Mouse (Mus musculus) large intestine, adult 2 months (tissue): ENCODE results near the gene Snap91. TPM values are rescaled to one million over a fixed set of nuclear protein-coding genes. Genes with fewer than 3 reads are reported as not detected.

Experiments used
- DNase-seq: peaks from one replicate; pipeline ENCODE4 v3.0.0-alpha.2; 2012; ENCODE audit warnings: low read depth, low spot score
- WGBS: fragments of 180-500 bp; shearing (Covaris S2); methylation state at CpG from one replicate; pipeline ENCODE4 v1.1.7; 2018; 5-methylcytosine and 5-hydroxymethylcytosine counted together
- polyA plus RNA-seq: library from polyadenylated mRNA; depleted of rRNA; stranded (reverse); fragments of >200 nt; gene quantifications from 2 replicates; pipeline ENCODE4 v1.2.3, GENCODE M21; 2012

Snap91 gene
- polyA plus RNA-seq, 1 experiment, result 0.58 TPM

DNA sequence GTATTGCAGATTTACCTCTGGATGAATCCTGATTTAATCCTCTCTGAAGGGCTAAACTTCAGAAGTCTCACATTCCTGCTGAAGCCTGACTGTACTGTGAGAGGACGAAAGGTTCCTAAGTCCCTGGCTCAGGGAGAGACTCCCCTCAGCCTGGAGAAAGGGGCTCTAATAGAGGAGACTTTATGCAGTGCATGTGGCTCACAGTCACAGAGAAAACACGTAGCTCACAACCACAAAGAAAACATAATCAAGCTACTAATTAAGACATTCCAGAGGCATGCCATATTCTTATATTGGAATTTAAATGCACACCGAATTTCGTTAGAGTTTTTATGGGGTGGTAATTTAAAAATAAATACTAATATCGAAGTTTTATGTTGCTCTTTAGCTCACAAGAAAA, 61.1 kb downstream of the Snap91 start:
- no peak for DNase-seq
- 78% methylated on average over 5 of the region's 5 CpGs for WGBS

DNA sequence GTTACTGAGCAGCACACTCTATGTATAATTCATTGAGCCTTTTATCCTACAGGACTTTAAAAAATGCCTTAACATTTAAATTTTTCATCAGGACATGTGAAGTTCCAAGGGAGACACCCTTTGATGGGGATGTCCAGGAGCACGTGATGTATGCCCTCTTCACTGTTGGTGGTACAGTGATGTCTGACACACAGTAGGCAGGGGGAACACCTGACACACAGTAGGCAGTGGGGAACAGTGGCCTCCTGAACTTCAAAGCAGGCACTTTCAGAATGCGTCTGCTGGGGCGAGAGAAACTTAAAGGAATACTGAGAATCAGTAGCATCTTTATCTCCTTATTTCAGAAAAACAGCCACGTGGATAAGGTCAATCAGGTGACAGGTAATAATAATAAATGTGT, 62.8 kb downstream of the Snap91 start:
- 62% methylated on average over 4 of the region's 4 CpGs for WGBS
- DNase-seq, result no peak

DNA sequence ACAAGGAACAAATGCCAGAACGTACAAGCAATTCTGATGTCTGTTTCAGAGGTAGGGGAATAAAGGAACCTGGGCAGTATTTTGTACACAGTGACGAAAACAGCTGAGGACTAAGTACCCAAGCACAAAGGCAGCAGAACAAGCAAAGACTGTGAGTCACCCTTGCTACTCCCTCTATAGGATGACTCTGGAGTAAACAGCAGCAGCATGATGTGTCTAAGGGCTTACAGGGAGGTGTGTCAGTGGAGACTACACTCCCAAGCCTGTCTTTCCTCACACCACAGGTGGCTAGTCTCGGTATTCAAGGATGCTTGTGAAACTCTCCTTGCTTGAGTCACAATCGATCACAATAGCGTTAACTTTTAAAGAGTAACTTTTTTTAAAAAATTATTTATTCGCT, 66.1 kb downstream of the Snap91 start:
- WGBS, result 73% methylated on average over 6 of the region's 6 CpGs
- DNase-seq, result no peak

DNA sequence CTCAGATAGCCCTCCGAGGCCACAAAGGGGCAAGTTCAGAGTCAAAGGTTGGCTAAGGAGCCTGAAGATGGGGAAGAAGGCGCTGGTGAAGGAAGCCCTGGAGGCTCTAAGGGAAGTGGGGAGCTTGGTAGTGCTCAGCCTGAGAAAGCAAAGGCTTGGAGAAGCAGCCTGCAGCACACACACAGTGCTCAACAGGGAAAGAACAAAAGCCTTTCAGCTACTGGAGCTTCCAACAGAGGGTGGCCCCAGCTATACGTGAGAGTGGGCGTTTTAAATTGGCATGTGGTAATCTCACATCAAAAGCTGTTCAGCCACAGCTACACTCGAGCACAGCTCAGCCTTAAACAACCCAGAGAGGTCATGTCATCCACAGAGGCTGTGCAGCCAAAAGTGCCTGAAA, 67.1 kb downstream of the Snap91 start:
- DNase-seq, result no peak
- 45% methylated on average over 5 of the region's 5 CpGs for WGBS

DNA sequence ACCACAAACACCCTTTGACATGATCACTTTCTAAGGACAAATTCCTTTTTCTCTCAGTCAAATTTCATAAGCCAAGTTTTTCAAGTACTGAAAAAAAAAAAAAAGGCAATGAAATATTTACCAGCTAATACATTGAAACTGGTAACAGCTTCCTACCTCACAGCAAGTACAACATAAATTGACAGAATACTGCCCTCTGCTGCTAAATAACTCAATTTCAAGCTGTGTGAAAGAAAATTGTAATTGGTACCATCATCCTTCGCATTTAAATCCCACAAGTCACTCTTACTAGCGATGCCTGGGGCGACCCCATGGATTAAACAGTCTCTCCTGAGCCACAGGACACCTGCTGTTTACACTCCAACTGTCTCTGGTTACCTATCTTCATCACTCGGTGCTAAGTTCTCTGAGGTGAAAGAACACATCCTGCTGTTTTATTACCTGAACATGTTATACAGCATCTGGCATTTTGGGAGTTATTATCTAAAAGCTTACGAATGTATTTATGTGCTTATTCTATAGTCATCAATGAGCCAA, 69.7 kb downstream of the Snap91 start:
- 38% methylated on average over 5 of the region's 5 CpGs for WGBS
- DNase-seq, result no peak

DNA sequence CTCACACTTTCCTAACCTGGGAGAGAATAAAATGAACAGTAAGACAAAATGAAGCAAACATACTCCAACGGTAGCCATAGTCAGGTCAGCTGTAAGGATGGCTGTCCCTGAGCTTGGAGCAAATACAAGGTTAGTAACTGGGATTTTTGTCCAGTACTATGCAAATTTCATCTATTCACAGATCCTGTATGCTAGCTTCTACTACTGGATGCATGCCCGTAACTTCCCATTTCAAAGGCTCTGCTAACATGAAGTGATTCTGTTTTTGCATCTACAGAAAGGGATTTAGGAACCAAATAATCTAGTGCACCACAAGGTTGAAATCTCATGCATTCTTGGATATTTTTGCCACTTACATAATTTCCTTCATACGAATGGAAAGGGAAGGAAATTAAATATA, 70.2 kb downstream of the Snap91 start:
- no peak for DNase-seq
- WGBS, result 77% methylated on average over 3 of the region's 3 CpGs

DNA sequence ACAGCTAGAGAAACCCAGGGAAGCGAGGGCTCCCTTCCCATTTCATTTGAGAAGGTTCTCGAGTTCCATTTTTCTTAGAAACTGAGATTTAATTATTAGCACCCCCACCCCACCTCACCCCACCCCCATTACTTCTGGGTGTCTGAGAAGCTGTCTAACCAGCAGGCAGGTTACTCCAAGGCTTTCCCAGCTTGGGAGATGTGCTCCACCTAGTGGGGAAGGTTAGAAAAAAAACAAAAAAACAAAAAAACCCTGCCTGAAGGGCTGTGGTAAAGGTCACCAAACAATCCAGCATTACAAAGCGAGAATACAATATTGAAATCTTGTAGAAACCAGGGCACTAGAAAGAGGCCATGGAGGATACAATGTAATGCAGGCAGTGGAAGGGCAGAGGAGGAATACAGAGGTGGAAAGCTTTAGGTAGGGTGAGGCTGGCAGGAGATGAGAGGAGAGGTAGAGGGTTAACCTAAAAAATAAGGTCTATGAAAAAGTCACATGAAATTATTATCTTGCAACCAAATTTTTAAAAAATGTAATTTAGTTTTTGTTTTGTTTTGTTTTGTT, 79.8 kb downstream of the Snap91 start:
- peak; percentile 7 for DNase-seq
- 29% methylated on average over 3 of the region's 3 CpGs for WGBS

DNA sequence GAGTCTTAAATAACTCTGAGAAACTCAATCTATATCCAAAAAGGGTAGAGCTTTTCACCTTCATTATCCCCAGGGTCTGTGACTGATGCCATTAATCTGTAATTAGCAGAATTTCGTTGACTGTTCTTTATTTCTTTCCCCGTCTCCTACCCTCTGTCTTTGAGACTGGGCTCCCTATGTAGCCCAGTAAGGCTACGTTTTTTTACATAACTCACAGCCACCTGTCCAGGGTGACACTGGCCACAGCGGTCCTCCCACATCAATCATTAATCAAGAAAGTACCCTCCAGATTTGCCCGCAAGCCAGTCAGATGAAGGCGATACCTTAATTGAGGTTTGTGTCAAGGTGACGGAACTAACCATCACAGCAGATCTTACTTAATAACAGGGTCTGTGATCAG, 81.4 kb downstream of the Snap91 start:
- WGBS, result 74% methylated on average over 7 of the region's 7 CpGs
- no peak for DNase-seq

DNA sequence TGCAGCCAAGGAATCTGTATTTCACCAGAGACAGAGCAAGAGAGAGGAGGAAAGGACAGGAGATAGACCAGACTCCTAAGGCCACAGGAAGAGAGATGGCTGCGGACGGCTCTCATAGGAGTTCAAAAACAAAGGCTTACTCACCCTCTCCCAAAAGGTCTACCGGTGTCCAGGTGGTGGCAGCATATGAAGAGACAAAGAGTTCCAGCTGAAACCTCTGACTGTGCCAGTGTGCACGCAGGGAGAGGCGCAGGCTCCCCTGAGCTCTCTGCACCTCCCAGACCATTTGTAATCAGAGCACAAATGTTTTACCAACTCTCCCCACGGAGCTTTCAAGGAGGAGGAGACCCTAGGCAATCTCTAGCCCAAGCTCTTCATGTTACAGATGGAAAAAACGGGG, 81.8 kb downstream of the Snap91 start:
- 47% methylated on average over 7 of the region's 7 CpGs for WGBS
- DNase-seq, result no peak

DNA sequence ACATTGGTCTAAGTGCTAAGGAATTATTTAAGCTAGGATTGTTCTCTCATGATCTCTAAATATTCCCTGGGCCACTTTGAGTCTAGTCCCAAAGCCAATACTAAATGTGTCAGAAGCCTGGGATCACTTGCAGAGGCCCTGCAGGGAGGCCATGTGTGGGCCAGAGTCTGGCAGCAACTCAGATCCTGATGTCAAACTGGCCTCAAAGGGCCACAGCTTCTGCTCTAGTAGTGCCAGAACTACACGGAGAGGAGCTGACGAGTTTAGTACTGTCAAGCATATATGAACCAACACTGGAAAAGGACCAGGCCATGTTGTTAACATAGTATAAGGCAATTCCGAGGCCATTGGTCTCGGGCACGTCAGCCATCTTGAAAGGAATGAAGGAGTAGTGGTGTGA, 82.3 kb downstream of the Snap91 start:
- 87% methylated on average over 5 of the region's 5 CpGs for WGBS
- DNase-seq, result no peak

DNA sequence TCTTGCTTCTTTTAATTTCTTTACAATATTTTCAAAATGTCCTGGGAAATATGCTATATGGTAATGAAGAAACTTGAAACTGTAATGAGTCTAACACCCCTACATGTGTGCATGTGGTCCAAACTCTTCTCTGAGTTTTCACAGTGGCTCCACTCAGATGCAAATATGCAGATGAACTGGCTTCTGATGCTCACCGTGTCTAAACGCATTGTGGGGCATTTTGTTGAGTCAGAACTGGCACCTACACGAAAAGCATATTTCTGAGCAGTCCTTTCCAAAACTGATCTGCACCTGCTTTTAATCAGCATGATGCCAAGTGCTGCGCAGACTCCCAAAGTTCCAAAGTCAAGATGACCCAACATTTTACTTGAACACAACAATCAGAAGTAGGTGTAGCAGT, 82.9 kb downstream of the Snap91 start:
- DNase-seq, result no peak
- 80% methylated on average over 4 of the region's 4 CpGs for WGBS

DNA sequence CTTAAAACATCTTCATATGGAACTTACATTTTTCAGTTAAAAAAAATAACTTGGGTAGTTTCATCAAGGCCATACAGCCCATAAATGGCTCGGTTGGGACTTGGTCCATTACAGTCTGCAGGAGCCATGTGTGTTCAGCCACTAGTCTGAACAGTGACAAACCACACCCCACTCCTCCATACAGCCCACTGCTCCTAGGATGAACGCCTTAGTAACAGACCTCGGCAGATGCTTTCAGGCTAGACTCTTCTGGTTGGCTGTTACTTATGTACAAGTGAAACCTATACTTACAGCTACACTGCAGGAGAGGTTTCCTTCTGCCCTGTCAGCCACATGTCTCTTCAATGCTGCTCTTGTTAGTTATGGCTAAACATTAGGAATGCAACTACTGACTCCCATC, 85.2 kb downstream of the Snap91 start:
- DNase-seq, result no peak
- WGBS, result 44% methylated on average over 3 of the region's 3 CpGs

DNA sequence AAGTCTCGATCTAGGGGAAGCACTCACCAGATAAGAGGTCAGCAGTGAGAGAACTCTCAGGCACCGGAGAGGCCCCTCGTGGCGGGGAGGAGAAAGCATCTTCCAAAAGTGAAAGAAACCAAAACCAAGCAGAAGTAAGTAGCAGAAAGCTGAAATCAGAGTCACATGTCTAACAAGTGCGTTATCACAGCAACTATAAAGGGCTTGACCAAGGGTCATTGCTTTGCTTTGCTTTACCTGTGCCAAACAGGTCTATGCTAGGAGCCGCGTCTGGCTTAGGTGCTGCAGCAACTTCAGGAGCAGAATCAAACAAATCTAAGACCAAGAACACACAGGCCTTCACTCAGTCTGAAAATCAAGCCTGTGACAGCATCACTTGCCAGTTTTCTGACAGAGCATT, 88.5 kb downstream of the Snap91 start:
- DNase-seq, result no peak
- 57% methylated on average over 7 of the region's 7 CpGs for WGBS

DNA sequence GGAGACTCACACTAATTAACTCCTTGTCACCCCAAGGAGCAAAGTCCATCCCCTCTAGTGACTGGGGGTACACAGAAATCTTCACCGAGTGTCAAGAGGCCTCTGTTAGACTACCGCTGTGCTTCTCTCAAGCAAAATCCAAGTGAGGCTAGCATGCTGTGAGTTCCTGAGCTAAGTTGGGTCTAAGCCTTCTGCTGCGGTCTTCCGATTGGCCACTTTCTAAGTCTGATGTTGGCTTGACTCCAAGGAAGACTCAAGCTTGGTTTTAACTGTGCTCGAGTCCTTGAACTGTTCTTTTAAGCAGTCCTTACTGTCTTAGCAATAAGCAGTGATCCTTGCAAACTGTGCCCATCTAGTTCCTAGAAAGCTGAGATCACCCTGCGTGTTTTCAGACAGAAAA, 91.3 kb downstream of the Snap91 start:
- 56% methylated on average over 6 of the region's 6 CpGs for WGBS

DNA sequence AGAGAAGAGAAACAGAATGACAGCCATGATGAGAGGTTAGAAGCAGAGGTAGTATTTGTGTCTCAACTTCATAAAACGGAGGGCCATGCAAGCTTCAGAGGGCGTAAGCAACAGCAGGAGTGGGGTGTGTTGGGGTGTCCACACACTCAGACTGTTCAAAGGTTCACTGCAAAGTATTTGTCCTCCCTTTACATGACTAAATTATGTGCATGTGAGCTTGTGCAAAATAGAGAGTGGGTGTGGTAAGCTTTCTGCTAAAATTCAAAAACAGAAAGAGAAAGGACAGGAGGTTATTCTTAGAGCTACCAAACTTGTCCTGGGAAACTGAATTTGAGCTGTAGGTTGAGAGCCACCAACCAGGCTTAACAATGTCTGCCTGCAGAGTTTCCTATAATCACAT, 97.6 kb downstream of the Snap91 start:
- no peak for DNase-seq
- WGBS, result 76% methylated on average over 2 of the region's 2 CpGs

More for the DNA sequence above, 91.3 kb downstream of the Snap91 start:
- DNase-seq, result no peak

DNA sequence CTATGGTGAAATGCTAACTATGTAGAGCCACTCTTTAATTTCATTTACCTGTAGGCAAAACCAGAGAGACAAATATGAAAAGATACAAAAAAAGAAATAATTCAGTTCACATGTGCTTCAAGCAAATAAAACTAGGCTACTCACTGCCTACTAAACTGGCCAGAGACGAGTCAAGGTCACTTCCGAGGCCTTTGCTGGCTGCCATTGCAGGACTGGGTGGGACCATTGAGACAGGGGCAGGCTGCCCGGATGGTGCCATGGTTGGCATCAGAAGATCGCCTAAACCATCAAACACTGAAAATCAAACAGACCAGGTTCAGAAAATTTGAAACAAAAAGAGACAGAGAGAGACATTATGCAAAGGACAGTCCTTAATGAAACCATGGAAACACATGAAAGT, 99.0 kb downstream of the Snap91 start:
- no peak for DNase-seq
- WGBS, result 83% methylated on average over 4 of the region's 4 CpGs

DNA sequence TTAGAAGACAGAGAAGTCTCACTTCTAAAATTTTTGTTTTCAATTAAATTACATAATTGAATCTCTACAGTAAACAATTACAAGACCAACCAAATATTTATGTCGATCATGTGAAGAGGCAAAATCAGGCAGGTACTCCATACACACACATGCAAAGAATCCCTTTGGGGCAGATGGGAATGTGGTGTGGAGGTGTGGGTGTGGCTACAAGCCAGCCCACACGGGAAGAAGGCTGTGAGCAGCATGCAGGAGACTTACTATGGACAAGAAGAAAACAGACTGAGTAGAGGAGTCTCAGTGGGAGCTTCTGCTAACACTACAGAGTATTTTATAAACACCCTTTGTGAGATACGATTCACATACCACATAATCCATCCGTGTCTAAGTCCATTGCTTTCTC, 102.2 kb downstream of the Snap91 start:
- WGBS, result 56% methylated on average over 4 of the region's 4 CpGs
- no peak for DNase-seq

DNA sequence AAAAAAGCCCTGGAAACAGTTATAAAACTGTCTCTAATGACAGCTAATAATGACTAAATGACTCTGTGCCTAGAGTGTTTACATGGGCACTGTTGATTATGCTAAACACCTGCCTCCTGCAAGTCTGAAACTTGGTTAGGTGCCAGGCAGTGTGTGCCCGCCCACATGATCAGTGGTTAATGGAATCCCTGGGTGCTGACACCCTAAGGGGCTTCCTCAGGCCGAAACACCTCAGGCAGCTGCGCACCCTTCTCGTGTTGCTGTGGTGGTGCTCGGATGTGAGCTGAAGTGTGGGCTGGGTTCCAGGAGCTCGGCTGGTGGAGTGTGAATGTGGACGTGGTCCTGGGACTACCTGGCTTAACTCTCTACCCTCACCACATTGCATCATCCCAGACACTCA, 103.1 kb downstream of the Snap91 start:
- WGBS, result 36% methylated on average over 7 of the region's 7 CpGs
- no peak for DNase-seq

DNA sequence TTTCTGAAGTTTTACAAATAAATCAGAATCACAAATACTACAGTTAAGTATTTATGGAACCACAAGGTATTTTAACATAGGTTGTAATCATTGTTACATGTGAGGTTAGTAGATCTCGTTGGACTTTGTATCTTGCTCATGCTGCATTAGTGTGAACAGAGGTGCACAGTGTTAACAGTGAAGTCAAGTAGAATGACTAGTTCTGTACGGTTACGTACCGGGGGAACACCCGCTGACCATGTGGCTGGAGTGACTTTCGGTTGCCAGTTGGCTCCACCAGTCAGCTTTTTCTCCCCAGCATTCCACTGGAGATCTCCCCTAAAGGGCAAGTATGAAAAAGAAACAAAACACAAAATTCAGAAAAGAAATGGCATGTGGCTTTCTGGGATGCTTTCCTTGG, 105.1 kb downstream of the Snap91 start:
- 70% methylated on average over 6 of the region's 6 CpGs for WGBS
- DNase-seq, result no peak

DNA sequence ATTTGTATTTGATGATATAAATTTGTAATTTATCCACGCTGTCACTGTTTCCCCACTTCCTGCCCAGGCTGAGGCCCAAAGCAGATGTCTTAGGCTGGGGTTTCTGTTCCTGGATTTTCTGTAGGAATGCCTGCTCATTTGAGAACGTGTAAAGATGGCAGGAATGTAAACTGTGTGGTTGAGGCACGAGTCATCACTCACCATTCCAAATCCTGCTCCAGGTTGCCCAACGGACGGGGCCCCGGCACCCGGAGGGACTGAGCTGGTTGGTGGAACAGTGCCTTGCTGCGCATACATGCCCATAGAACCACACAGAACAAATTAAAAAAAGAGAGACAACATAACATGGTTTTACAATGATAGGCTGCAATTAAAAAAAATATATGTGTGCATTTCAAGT, 106.5 kb downstream of the Snap91 start:
- DNase-seq, result no peak
- 70% methylated on average over 8 of the region's 8 CpGs for WGBS

DNA sequence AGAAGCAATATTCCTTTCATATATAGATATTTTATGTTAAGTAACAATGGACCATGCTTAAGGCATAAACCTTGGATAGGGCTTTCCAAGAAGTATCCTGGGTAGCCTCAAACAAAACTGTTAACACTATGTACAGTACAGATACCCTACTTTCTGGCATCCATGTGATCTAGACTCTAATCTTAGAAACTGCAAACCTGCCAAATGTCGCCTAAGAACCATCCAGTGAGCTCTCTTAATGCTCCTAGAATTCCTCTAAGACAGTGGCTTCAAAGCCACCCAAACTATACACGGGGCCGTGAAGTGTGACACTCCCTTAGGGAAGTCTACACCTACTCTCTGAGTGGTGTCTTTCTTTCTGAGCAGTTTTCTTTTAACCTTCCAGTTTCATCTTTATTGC, 107.6 kb downstream of the Snap91 start:
- 46% methylated on average over 3 of the region's 3 CpGs for WGBS
- no peak for DNase-seq

DNA sequence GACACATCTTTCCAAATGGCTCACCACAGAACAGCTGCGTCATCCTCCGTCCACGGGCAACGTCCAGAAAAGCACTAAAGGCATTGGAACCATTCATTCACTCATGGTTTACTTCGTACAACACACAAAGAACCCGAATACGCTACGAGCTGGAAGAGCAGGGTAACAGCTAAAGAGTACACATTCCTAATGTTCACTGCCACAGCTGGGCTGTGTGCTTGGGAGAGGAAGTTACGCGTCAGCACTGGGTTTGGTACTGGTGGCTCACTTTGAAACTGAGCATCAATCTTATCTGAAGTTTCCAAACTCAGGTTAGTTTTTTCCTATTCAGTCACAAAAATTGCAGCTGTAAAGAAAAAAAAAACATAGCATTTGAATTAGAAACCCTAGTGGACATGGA, 113.5 kb downstream of the Snap91 start:
- 64% methylated on average over 10 of the region's 10 CpGs for WGBS
- DNase-seq, result no peak
